Mouse (Mus musculus): ENCODE data around the gene Gdf11.

The Gdf11 gene

DNA sequence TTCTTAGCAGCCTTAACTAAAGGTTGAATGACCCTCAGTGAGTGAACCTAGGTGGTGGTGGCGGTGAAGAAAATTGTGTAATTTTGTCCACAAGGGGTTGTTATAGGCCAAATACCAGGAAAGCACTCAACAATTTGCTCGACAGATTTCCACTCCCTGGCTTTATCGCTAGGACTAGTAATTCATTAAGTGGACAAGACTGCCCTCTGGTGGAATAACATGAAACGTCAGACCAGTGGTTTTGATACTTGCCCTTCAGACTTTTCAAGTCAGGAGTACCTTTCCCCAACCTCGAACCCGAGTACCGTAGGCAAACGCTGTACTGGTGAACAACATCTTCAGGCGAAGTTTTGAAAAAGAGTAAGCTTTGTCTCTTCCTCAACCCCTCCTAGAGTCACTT lies 3.9 kb upstream of the Gdf11 start:
- DNase-seq (ENCODE audit: low spot score), result peak; percentile 73

DNA sequence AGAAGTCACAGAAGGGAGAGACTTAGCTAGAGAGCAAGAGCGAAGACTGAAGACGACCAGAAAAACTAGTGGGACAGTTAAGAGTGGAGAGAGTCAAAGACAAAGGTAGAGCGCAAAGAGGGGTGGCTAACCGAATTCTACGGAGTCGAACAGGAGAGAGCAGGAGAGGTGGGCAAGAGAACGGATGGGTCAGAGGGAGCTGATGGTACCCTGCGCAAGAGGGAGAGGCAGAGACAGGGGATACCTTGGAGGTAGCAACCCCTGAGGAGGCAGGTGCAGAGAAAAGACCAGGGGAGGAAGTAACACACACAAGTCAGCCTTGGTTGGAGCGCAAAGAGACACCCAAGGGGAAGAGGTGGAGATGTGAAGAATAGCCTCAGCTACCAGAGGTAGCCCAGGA lies 728 bp upstream of the Gdf11 start:
- DNase-seq (ENCODE audit: low spot score), result no peak

DNA sequence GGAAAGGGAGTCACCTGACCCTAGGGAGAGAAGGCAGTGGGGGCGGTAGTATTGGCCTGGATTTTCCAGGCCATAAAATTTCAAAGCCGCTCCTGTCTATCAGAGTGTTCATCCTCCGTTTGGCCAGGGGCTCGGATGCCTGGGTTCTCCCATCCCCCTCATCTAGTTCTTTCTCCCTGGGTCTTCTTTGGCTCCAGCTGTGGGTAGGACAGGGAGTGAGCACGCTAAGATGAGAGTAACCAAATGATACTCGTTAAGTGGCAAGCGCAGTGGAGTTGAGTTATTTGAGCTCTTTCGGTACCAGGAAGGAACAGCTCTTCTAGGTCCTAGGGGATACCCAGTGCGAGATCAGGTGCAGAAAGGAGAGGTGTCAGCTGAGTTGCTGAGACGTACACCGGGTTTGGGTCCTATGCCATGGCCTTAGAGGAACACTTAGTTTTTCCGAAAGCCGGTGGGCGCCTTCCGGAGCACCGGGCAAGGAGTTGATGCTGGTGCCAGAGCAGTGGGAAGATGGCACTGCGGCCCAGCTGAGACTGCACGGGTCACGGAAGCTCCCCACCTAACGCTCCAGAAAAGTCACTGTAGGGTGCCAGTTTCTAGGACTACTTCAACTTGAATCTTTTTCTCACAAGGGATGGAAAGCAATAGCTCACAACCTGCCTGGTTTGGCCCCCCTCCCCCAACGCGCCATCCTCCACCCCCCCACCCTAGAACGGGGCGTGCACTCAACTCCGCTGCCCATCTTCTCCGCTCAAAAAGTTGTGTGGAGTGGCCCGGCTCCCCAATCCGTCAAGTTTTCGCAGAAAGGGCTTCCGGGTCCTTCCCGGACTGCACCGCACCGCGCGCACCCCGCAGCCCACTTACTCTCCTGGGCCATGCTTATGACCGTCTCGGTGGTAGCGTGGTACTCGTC lies 879 bp downstream of the Gdf11 start:
- no peak for DNase-seq (ENCODE audit: low spot score)

GRCm38 (mm10) chr10:128889846-128890245 lies 1.7 kb downstream of the Gdf11 start:
- DNase-seq (ENCODE audit: low spot score), result no peak

DNA sequence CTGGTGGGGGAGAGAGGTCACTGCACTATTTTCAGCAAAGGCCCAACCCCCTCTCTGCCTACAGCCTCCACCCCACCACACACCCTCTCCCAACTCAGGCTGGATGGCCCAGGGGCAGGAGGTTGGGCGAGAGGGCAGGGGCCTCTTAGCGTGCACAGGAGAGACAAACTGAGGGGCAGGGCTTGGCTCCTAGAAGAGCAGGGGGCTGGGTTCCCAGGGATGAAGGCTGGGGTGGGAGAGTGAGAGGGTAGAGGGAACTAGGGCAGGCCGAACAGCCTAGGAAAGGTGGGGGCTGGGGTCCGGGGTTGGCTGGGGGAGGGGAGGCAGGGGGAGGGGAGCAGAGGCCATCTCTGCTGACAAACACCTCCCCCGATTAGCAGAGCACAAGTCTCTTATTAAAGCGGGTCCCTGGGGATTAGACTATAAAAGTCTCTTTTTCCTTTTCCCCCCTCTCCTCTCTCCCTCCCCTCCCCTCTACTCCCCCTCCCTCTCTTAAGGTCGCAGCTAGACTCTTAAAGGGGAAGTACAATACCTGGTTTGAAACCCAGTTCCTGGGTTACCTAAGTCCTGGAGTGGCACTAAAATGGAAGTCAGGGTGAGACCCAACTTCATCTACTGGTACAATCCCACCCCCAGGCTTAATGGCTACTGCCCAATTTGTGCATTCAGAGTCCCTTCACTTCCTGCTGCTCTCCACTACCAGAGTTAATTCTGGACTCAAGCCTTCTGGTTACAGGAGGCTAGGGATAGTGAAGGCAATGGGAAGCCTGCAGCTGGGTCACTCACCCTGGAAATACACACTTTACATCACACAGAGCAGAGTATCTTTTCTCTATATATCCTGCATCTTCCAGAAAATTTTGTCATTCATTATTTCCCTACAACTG lies 2.3 kb downstream of the Gdf11 start:
- no peak for DNase-seq (ENCODE audit: low spot score)

- DNase-seq (ENCODE audit: low spot score), result no peak
These were observed 9.5 kb downstream of the Gdf11 start for GRCm38 (mm10) chr10:128882067-128882466.

DNA sequence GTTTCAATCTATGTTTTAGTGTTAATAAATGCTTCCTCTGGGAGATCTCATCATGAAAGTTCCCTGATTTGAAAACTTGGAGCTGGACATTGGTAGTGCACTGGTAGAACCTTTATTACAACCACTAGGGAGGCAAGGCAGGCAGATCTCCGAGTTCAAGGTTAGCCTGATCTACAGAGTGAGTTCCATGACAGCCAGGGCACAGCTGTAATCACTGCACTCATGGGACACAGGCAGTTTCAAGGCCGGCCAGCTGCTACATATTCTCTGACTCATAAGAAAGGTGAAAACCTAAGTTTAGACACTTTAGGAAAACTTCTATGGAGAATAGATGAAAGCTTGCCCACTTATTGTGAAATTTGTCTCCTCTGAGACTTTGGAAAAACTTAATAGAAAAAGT lies 12.7 kb downstream of the Gdf11 start:
- DNase-seq (ENCODE audit: low spot score), result no peak

DNA sequence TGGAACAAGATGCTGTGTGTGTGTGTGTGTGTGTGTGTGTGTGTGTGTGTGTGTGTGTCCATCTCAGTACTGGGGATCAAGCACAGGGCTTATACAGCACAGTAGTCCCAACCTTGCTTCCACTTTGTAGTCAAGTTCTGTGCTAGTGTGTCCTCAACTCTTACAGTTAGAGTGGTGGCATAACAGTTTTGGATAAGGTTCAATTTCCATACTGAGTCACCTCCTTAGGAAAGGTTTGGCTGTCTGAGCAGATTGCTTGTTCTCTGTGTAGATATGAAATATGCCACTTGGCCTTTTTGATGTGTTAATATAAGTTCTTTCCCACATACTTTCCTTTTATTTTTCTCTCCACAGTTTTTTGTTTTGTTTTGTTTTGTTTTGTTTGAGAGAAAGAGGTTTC lies 13.2 kb downstream of the Gdf11 start:
- DNase-seq (ENCODE audit: low spot score), result no peak

DNA sequence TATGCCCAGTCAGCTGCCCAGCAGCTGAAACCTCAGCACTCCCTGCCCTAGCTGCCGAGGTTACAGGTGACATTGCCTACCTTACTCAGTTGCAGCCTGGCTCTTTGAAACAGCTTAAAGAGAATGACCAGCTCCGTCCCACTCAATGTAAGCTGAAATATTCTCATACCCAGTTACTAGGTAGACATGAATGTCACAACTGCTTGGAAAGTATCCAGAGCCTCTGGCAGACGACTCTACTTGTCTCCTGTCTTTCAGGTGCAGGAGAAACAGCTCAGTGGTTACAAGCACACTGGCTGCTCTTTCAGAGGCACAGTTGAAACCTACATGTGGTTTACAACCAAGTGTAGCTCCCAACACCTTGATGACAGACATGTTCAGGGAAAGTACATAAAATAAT lies 21.2 kb downstream of the Gdf11 start:
- DNase-seq (ENCODE audit: low spot score), result no peak

- no peak for DNase-seq (ENCODE audit: low spot score)
These were observed 25.0 kb downstream of the Gdf11 start for GRCm38 (mm10) chr10:128866518-128866917.

GRCm38 (mm10) chr10:128866042-128866441 lies 25.5 kb downstream of the Gdf11 start:
- no peak for DNase-seq (ENCODE audit: low spot score)

DNA sequence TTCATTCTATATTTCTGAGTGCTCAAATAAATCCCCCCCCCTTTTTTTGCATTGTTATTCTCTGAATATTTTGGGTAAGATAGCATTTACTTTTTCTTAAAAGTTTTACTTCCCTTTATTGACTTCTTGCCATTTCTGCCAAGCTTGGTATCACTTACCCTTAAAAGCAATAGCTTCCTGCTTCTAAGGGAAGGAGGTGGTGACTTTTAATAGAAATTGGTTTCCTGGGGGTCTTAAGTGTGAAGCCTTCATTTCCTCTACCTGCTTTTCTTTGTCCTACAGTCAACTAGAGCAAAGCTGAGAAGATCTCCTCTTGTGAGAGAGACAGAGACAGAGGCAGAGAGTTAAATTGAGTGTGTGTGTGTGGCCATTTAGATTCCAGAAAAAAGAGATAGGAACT lies 30.3 kb downstream of the Gdf11 start:
- DNase-seq (ENCODE audit: low spot score), result no peak

- DNase-seq (ENCODE audit: low spot score), result no peak
These were observed 41.2 kb downstream of the Gdf11 start for GRCm38 (mm10) chr10:128850339-128850738.

DNA sequence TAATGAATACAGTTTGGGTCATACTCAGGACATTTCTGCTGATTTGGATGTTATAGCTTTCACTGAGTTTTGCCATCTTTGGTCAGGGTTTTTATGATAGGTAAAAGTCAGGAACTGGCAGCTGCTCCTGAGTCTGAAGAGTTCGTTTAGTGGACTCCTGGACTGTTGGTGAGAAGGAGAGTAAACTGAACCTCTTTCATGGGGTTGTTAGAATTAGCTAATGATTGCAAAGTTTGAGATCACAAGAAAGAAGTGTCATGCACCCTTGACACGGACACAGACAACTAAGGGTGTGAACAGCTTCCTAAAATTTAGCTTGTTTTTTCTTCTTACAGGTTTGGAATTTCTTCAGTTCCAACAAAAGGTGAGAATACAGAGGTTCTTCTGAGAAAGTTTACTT lies 43.1 kb downstream of the Gdf11 start:
- no peak for DNase-seq (ENCODE audit: low spot score)

DNA sequence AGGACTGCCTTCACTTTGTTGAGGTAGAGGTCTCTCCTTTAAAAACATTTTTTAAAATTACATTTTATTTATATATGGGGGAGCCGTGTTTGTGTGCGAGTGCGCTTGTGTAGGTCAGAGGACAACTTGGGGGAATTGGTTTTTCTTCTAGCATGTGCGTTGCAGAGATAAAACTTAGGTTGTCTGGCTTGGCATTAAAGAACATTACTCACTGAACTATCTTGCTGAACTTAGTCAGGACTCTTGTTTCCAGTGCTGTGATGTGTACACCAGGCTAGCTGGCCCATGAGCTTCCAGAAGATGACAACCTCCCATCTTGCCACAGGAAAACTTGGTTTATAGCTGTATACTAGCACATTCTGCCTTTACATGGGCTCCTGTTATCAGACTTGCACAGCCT lies 44.9 kb downstream of the Gdf11 start:
- DNase-seq (ENCODE audit: low spot score), result no peak

GRCm38 (mm10) chr10:128845516-128845915 lies 46.0 kb downstream of the Gdf11 start:
- no peak for DNase-seq (ENCODE audit: low spot score)

DNA sequence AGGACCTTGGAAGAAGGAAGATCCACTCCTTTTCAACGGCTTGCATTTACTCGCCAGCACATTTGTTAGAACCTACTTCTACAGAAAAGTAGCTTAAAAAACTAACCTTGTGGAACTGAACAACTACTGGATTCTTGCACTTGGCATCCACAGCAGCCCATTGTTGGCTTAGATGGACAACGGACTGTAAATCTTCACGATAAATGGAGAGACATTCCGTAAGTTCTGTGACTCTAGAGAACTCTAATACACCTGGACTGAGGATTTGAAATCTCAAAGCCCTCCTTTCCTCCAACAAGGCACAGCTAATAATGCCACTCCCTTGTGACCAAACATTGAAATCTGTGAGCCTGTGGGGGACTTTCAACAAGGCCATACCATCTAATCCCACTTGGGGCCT lies 48.3 kb downstream of the Gdf11 start:
- DNase-seq (ENCODE audit: low spot score), result no peak

GRCm38 (mm10) chr10:128840612-128841011 lies 50.9 kb downstream of the Gdf11 start:
- DNase-seq (ENCODE audit: low spot score), result no peak

- no peak for DNase-seq (ENCODE audit: low spot score)
These were observed 52.1 kb downstream of the Gdf11 start for GRCm38 (mm10) chr10:128839434-128839833.

GRCm38 (mm10) chr10:128837400-128837799 lies 54.1 kb downstream of the Gdf11 start:
- DNase-seq (ENCODE audit: low spot score), result no peak
